Mouse (Mus musculus) lung, adult 2 months (tissue): ENCODE data around the gene Tomm7. TPM values are rescaled to one million over a fixed set of nuclear protein-coding genes. Genes with fewer than 3 reads are reported as not detected.
"Not testable (repeated sequence)": the region's sequence is repeated elsewhere in the genome, so short reads cannot be mapped to it uniquely, and the experiment has no call there.

Experiments
- DNase-seq: peaks from one replicate; pipeline ENCODE4 v3.0.0; 2022
- H3K4me1 ChIP-seq: fragments of 200-500 bp; 2 replicates; pipeline ENCODE4 v1.6.1; 2011; ENCODE audit warnings: low read length; ENCODE audit not compliant: control insufficient read depth, insufficient read depth
- H3K4me3 ChIP-seq: fragments of 200-500 bp; replicated peaks from 2 replicates; pipeline ENCODE3; 2011; ENCODE audit warnings: low read depth, mild to moderate bottlenecking, control low read depth, low read length; ENCODE audit errors: extremely low read depth
- CTCF ChIP-seq: fragments of 200-500 bp; IDR thresholded peaks from 2 replicates; pipeline ENCODE4 v1.5.1; 2011; ENCODE audit warnings: mild to moderate bottlenecking, low read length, control low read depth; ENCODE audit not compliant: insufficient read depth
- POLR2A ChIP-seq: fragments of 200-500 bp; IDR thresholded peaks from 2 replicates; pipeline ENCODE4 v1.6.1; 2011; ENCODE audit warnings: low read depth, mild to moderate bottlenecking, control low read depth, low read length, borderline replicate concordance; ENCODE audit errors: extremely low read depth
- WGBS: fragments of 180-500 bp; shearing (Covaris S2); methylation state at CpG from one replicate; pipeline ENCODE4 v1.1.7; 2018; 5-methylcytosine and 5-hydroxymethylcytosine counted together
- polyA plus RNA-seq: library from polyadenylated mRNA; depleted of rRNA; stranded (reverse); fragments of >200 nt; gene quantifications from 2 replicates; pipeline ENCODE4 v1.2.3, GENCODE M21; 2012

The Tomm7 gene
- polyA plus RNA-seq, 1 experiment, result 29.4 TPM

- DNase-seq, result no peak
- 94% methylated on average over 1 of the region's 1 CpGs for WGBS
- TF ChIP-seq POLR2A (no peak), CTCF (no peak)
- no peak overlapping the region for H3K4me3 ChIP-seq
- H3K4me1 ChIP-seq, result no peaks in the 10 kb centered on the region
These were observed 12.2 kb upstream of the Tomm7 start for GRCm38 (mm10) chr5:23856164-23856563.

DNA sequence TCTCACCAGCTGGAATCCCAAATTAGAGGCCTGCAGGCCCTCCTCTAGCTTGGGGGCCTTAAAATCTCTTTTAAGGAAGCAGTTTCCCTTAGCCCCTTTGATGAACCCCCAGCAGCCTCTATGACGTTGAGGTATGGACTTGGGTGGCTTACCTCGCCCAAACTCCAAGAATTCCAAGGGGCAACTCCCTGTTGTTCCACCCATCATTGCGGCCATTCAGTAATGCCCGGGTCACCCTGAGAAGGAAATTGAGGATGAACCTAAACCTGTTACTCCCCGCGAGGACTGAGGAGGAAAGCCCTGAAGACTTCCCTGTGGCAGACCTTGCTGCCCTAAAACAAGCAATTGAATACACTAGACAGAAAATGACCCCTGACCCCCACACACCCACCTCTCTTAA lies 11.5 kb upstream of the Tomm7 start:
- WGBS, result 86% methylated on average over 6 of the region's 6 CpGs

GRCm38 (mm10) chr5:23852916-23853315 lies 9.0 kb upstream of the Tomm7 start:
- DNase-seq, H3K4me3 ChIP-seq, H3K4me1 ChIP-seq: not testable (repeated sequence)
- 91% methylated on average over 1 of the region's 1 CpGs for WGBS

More for the DNA sequence above, 11.5 kb upstream of the Tomm7 start:
- TF ChIP-seq POLR2A, result no peak
- no peak for TF ChIP-seq CTCF
- H3K4me1 ChIP-seq, result no peaks in the 10 kb centered on the region
- no peak for DNase-seq
- no peak overlapping the region for H3K4me3 ChIP-seq

- H3K4me1 ChIP-seq, DNase-seq, H3K4me3 ChIP-seq: not testable (repeated sequence)
- WGBS, result 7% methylated on average over 4 of the region's 4 CpGs
These were observed 7.2 kb upstream of the Tomm7 start for GRCm38 (mm10) chr5:23851160-23851555.

- Histone ChIP-seq H3K4me3 (peak overlapping the region; percentile 93), H3K4me1 (no peaks in the 10 kb centered on the region)
- DNase-seq, result peak; percentile 90
- TF ChIP-seq POLR2A (peak; percentile 66; the same call in 1 of the 2 replicates), CTCF (no peak)
- under 1% methylated on average over 61 of the region's 61 CpGs for WGBS
These were observed 6.6 kb upstream of the Tomm7 start for GRCm38 (mm10) chr5:23850345-23851159.

GRCm38 (mm10) chr5:23845141-23845540 lies 1.2 kb upstream of the Tomm7 start:
- Histone ChIP-seq H3K4me3 (no peak overlapping the region), H3K4me1 (peaks cover 2% of the 10 kb centered on the region; the same call in 1 of the 2 replicates)
- no peak for DNase-seq
- WGBS, result 86% methylated on average over 3 of the region's 3 CpGs
- TF ChIP-seq POLR2A (no peak), CTCF (no peak)

DNA sequence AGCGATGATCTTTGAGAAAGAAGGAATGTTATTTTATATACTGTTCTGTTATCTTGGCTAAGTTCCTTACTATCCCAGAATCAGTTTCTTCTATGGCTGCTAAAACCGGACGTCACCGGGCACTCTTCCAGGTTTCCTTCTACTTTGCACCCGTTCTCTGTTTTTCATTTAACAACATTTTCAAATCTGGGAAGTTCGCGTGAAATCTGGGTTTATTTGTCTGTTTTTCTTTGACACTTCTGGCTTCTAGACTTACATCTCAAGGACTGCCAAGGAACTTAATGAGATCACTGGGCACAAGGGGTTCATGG lies 525 bp upstream of the Tomm7 start:
- WGBS, result 7% methylated on average over 7 of the region's 7 CpGs
- no peak for DNase-seq
- TF ChIP-seq POLR2A (no peak), CTCF (no peak)
- Histone ChIP-seq H3K4me3 (peak overlapping the region; percentile 96), H3K4me1 (peaks cover 2% of the 10 kb centered on the region; the same call in 1 of the 2 replicates)

GRCm38 (mm10) chr5:23838158-23838557 lies 5.8 kb downstream of the Tomm7 start:
- TF ChIP-seq POLR2A (no peak), CTCF (no peak)
- no peak for DNase-seq
- Histone ChIP-seq H3K4me1 (peaks cover 2% of the 10 kb centered on the region; the same call in 1 of the 2 replicates), H3K4me3 (no peak overlapping the region)
- WGBS, result 80% methylated on average over 7 of the region's 7 CpGs

GRCm38 (mm10) chr5:23835691-23836090 lies 8.3 kb downstream of the Tomm7 start:
- DNase-seq, H3K4me1 ChIP-seq, H3K4me3 ChIP-seq: not testable (repeated sequence)
- WGBS, result 47% methylated on average over 1 of the region's 1 CpGs

- WGBS, result 35% methylated on average over 58 of the region's 58 CpGs
These were observed 12.8 kb downstream of the Tomm7 start for GRCm38 (mm10) chr5:23830897-23831752.

More at GRCm38 (mm10) chr5:23830897-23831752, 12.8 kb downstream of the Tomm7 start:
- TF ChIP-seq POLR2A, result no peak
- no peak for TF ChIP-seq CTCF
- DNase-seq, result no peak
- Histone ChIP-seq H3K4me1 (no peaks in the 10 kb centered on the region), H3K4me3 (no peak overlapping the region)
